Mouse (Mus musculus) spleen, embryonic (tissue): Measurements from ENCODE around the gene Mdfi.
"Not testable (repeated sequence)": the region's sequence is repeated elsewhere in the genome, so short reads cannot be mapped to it uniquely, and the experiment has no call there.

Experiments used
- CTCF ChIA-PET: fragments of 350-600 bp; sonication (Branson Sonifier 250); formaldehyde crosslinking; loops from one replicate; lab custom pipeline; 2022; lab: Charles Lee

The Mdfi gene

DNA sequence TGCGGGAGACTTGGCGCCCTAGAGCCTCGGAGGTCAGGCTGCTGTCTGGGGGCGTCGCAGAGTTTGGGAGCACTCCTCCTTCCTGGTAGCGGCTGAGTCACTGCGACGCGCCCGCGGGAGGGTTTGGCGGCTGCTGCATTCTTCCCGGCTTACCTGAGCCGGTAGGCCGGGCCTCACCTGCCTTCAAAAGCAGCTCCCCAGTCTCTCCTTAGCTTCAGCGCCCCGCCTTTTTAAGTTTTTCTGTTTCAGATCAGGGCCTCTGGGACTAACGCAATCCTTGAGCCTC, at the start of gene Mdfi:
Gene Mdfi (minus strand): TSS at position 210 of the 286 bp plus-strand sequence.
- CTCF ChIA-PET = no interaction called here

DNA sequence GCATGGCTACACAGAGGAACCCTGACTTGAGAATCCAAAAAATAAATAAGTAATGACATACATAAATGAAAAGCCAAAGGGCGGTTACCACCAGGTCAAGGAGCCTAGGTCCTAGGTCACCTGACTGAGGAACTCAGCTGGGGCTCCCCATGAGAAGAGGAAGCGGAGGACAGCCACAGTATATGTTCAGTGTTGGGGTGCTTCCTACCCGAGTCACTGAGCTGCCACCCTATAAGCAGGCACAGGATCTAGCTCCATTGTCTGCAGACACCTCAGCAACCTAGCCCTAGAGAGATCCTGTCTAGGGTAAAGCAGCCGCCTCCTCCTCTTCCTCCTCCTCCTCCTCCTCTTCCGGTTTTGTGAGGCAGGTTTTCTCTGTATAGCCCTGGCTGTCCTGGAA, 48.6 kb upstream of the Mdfi start:
- CTCF ChIA-PET = no interaction called here

DNA sequence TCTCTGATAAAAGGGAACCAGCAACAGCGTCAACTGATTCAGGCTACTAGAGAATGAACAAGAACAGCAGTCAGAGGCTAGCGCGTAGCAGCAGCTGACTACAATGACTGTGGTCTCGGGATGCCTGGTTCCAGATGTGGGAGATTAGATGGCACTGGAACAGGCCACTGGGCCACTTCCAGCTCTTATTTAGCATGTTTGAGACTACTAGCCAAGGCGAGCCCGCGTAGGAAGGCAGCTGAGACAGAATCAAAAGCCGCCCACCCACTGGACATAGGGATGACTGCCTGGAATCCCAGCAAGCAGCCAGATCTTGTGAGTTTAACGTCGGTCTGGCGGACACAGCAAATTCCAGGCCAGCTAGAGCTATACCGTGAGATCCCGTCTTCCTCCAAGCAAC, 46.8 kb upstream of the Mdfi start:
- CTCF ChIA-PET = interaction anchor here (0.6 kb wide), 1 partner anchor 464 kb away, joined by 3 read pairs; no protein-coding TSS in a partner anchor

DNA sequence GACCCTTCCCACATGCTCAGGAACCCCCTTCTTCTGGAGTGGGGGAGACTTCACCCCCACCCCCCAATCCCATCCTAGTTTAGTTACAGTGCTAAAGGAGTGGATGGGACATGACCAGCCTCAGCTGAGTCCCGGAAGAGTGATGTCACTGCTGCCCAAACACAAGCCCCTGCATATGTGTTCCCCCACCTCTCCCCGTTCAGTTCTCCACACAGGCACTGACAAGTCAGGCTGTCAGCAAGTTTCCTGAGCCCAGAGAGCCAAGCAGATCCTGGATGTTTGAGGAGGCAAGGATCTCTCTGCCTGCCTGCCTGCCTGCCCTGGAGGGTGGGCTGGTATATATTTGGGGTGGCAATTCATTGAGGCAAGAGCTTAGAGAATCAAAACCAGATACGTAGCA, 44.7 kb upstream of the Mdfi start:
- CTCF ChIA-PET = interaction anchor here (0.6 kb wide), 2 partner anchors 114 to 140 kb away, joined by 3 read pairs; no protein-coding TSS in a partner anchor

DNA sequence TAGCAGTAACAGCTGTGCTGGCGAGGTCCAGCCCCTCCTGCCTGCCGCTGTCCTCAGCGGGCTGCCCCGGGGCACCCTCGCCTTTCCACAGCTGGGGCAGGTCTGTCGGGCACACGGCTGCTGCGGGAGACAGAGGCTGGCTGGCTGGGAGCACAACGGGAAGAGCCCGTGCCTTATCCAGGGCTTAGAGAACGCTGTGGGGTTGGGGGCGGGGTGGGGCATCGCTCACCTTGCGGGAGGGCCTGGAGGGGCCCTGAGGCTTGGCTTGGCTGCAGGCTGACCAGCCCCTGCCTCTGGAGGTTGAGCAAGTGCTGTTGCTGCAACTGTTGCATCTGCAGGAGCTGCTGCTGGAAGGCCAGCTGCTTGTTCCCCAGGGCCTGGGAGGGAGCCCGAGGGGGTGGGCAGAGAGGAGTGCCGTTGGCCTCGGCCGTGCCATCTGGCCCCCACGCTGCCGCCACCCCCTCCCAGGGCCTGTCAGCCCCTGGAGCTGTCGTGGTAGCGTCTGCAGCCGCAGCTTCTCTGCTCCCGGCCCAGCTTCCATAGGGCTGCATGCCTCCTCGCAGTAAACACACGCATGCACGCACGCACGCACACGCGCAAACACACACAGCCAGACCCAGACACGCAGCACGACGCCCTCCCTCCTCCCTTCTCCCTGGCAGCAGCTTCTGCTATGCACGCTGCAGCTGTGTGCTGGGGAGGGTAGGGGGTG, 44.0 kb upstream of the Mdfi start:
- CTCF ChIA-PET = interaction anchor here (0.6 kb wide), 1 partner anchor 31 kb away, joined by 8 read pairs; no protein-coding TSS in a partner anchor

DNA sequence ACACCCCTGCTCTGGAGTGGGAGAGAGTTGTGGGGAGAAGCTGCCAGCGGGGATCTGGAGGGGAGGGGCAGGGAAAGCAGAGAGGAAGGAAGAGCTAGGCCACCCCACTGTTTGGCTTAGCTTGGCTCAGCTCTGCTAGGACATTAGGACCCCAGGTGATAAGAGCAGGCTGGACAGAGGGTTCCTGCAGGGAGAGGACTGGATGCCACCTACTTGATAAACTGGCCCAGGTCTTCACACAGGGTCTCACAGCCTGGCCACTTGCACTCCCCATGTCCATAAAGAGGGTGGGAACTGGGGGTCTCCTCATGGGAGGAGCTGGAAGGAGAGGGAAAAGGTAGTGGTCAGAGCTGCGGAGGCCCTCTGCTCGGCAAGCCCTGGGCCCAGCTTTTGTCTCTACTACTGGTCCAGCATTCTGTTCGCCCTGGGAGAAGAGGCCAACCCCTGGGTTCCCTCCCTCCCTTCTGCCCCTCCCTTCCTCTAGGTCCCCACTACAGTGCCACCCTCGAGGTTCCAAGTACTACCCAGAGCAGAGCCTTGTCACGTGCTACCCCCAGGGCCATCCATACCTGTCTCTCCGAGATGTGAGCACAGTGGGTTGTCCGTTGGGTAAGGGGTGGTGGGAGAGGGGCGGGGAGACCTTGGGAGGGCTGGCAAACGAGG, 43.4 kb upstream of the Mdfi start:
- CTCF ChIA-PET = interaction anchor here (0.7 kb wide), 1 partner anchor 159 kb away, joined by 5 read pairs; no protein-coding TSS in a partner anchor

DNA sequence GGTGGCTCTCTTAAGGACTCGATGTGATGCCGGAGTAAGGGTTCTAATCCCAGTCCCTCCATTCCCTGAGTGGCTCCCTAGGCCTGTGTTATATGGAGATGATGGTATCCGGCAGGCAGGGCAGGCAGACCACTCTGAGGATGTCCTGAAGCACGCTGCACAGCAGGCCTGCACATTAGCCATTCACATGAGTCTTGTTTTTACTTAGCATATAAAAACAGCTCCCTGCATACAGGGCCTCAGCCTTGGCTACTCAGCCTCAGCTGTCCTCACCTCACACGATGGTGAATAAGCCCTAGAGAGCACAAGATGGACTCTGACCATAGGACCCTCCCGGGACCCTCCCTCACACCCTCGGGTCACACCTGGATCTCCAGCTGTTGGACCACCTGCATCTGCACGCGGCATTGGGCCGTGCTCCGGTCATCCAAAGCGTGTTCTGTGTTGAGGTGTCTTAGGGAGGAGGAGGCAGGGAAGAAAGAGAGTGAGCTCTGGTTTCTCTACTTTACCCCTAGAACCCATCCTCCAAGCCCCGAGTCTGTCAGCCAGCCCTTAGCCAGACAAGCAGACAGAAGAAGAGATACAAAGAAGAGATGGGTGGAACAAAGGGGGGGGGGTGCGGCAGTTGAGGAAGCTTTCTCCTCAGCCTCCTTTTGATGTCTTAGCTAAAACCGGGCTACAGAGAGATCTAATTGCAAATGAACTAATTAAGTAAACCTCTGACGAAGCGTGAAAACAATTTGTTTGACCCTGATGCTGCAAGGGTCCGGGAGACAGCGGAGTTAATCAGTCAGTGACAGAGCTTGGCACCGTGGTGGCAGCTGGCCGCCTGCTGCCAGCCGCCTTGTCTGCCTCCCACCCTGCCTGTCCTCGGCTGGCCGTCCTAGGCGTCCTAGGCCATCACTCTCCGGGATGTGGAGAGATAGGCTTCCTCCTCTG, 42.6 kb upstream of the Mdfi start:
- CTCF ChIA-PET = interaction anchor here (0.7 kb wide), 1 partner anchor 160 kb away, joined by 5 read pairs; no protein-coding TSS in a partner anchor

DNA sequence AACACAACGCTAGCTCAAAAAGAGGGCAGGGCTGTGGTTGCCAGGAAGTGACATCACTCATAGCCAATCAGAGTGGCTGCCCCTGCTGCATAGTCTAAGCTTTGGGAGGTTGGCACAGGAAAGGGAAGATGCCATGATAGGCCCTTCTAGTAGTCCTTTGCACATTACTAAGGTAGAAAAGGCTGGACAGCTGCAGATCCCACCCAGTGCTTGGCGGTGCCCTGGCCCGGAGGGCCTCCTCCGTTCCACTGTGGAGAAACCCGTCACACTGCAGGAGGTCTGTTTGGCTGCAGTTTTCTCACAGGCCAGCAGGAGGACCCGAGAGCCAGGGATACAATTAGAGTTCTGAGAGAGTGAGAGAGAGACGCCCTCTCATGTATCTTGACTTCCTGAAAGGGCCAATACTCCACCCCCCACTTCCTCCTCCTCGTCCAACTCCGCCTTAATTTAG, 38.9 kb upstream of the Mdfi start:
- CTCF ChIA-PET = interaction anchor here (0.8 kb wide), 1 partner anchor 173 kb away, joined by 3 read pairs; no protein-coding TSS in a partner anchor

DNA sequence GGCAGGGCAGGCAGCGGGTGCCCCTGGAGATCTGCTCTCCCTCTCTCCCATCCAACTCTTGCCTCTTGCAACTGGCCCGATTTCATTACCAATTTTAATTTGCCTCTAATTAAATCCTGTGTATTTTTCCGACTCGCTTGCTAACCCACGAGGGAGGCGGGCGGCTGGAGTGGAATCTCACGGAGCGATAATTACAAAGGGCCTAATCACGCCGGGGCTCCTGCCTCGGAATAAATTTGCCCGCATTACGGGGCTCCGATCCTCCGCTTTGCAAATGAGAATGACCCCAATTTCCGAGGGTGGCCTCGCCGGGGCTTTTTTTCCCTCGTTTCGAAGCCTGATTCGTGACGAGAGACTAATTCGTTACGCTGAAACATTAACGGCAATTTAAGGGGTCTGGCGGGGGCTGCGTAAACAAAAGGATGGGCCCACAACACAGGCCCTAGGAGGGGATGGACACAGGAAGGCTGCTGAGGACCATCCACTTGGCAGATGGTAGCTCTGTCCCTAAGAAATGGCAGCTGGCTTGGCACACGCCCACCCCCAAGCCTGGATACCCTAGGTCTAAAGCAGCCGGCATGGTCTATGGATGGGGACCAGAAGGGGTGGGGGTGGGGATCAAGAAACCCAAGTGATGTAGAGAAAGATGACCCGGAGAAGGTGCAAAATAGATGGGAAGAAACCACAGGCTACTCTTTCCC, 38.0 kb upstream of the Mdfi start:
- CTCF ChIA-PET = interaction anchor here (0.5 to 0.8 kb wide), 2 partner anchors 173 to 282 kb away, joined by 3 to 5 read pairs; no protein-coding TSS in a partner anchor

DNA sequence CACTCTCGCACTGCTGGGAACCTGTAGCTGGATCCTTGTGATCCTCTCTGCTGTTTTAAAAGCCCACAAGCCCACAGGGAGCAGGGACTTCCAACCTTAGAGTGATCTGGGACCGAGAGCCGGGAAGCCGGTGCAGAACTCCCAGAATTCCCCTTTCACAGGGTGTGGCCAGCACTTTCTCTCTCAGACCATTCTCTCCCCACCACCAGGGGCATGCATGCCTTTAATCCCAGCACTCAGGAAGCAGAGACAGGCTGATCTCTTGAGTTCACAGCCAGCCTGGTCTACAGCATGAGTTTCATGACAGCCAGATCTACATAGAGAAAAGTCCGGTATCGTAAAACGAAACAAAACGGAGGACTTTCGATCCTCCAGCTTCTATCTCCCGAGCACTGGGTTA, 35.4 kb upstream of the Mdfi start:
- CTCF ChIA-PET = interaction anchor here (0.6 kb wide), 1 partner anchor 65 kb away, joined by 3 read pairs; no protein-coding TSS in a partner anchor

DNA sequence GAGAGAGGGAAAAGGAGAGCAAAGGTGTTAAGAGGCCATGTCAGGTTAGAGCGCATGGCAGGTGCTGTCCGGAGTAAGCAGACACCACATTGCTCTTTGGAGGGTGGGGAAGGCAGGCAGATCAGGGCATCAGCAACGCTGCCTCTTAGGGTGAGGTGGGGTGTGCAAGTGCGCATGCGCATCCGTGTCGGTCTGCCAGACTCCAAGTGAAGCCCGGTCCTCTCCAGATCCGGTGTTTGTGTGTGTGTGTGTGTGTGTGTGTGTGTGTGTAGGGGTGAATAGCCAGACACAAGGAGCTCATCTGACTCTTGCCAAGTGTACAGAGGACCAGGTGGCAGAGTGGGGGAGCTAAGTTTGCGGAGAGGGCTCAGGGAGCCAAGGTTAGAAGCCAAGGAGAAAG, 31.5 kb upstream of the Mdfi start:
- CTCF ChIA-PET = no interaction called here

DNA sequence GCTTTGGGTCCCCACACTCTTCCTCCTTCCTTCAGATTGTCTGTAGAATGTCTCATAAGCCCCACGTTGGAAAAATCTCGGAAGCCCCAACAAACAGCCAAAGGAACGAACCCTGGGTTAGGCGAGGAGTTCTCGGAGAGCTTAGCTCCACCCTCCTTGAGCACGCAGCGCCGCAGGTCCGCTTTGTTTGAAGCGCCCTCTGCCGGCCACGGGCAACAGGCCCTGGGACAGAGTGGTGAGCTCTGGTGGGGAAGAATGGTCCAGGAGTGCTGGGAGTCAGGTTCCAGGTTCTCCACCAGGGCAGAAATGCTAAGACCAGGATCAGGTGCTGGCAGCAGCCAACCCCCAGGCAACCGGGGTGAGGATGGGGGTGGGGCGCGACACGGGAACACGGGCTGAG, 30.0 kb upstream of the Mdfi start:
- CTCF ChIA-PET = interaction anchor here (0.6 kb wide), 1 partner anchor 71 kb away, joined by 3 read pairs; no protein-coding TSS in a partner anchor

DNA sequence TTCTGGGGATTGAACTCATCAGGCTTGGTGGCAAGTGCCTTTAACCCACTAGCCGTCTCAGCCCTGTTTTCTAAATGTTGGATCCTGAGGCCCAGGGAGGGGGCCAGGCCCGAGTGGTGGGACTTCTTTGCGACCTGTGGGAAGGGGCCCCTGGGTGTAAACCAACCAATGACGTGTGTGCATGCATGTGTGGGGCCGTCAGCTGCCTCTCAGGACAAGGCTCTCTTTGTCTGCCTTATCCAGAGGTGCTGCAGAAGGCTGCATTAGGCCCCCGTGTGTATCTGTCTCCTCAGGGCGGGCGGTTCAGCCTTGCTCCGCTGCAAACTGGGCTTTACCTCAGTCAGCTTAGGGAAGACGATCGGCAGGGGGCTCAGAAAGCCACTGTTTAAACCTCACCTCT, 28.9 kb upstream of the Mdfi start:
- CTCF ChIA-PET = no interaction called here

DNA sequence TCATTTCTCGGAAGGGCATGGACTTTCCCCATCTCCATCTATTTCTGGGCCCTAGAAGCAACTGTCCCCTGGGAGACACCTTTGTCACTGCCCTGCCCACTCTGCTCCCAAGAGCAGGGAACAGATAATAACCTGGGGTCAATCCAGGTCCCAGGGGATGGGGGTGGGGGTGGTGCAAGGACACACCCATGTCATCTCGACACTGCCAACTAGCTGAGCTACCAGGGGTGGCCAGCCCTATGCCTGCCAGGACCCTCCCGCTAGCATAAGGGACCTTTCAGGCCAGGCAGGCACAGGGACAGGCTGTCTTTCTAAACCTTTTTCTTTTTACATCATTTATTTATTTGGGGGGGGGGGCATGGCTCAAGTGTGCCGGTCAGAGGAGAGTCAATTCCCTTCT, 28.5 kb upstream of the Mdfi start:
- CTCF ChIA-PET = no interaction called here

DNA sequence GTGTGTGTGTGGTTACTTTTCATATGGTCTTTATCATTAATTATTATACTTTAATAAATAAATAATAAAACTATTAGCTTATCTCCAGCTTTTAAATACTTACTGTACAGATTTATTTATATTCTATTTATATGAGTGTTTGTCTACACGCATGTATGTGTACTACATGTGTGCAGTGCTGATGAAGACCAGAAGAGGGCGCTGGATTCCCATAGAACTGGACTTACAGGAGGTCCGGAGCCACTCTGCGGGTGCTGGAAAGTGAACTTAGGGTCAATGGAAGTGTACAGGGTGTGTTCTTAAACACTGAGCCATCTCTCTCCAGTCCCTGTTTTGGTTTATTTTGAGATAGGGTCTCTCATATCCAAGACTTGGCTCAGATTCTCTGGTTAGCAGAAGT, 21.1 kb upstream of the Mdfi start:
- CTCF ChIA-PET = interaction anchor here (0.6 kb wide), 1 partner anchor 11 kb away, joined by 4 read pairs; no protein-coding TSS in a partner anchor

DNA sequence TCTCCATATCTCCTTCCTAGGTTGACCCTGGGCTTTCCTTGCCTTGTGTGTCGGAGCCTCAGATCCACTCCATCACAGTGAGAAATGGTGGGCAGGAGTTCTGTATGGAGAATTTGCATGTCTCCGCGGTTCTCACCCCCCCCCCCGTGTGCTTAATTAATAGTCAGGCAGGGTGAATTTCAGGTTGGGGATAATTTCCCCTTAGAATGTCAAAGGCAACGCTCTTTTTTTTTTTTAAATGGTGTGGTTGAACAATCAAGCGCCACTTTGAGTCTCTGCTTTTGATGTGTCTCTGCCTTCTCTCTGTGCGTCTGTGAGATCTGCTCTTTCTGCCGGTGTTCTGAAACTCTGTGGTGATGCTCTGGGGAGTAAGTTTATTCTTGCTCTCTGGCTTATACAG, 20.4 kb upstream of the Mdfi start:
- CTCF ChIA-PET = no interaction called here

DNA sequence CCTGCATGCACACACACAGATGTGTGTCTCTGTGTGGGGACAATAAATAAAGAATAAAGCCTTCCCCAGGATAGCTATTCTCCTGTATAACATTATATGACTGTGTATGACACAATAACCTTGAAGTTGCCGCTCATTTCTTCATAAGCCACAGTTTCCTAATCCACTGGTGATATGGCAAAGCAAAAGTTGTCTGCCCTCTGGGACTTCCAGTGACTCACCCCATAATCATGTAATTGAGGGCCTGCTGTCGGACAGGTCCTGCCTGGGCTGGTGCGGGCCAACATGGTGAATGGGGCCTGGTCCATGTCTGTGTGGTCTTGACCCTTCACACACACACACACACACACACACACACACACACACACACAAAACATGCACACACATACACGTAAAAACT, 19.3 kb upstream of the Mdfi start:
- CTCF ChIA-PET = no interaction called here

DNA sequence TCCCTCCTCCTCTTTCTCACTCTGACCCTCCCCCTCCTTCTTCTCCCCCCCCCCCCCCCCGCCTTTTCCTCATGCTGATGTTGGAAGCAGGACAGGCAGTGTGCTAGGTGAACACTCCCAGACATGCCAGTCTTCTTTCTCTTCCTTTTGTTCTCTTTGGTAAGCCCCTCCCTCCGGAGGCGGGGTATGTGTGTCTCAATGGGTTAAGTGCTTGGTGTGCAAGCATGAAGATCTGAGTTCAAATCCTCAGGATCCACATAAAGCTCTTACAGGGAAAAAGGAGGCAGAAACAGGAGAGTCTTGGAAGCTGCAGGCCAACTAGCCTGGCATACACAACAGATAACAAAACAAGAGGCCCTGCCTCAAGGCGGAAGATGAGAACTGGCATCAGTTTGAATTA, 18.8 kb upstream of the Mdfi start:
- CTCF ChIA-PET = no interaction called here

DNA sequence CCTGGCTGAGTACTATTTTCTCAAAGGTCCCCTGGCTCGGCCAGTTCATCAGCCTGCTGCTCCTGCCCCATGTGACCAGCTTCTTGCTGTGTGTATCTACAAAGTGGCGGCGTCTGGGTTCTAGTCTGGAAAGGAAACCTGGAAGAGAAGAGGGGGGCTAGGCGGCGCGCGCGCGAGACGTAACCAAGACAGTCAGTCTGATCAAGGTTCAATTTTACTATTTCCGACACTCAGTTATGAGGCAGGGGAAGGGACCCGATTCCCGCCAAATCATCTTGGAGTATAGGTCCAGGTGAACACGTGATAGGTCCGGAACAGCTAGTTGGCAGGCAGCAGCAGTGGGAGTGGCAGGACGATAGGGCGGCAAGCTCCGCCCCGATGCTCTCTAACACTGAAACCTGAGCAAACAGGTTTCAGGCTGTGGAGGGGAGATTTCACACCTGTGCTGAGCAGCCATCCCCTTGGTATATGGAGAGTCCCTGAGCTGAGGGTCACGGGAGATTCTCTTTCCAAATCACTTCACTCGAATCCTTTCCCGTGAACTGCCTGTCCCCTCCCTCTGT, 17.4 kb upstream of the Mdfi start:
- CTCF ChIA-PET = not testable (repeated sequence)

DNA sequence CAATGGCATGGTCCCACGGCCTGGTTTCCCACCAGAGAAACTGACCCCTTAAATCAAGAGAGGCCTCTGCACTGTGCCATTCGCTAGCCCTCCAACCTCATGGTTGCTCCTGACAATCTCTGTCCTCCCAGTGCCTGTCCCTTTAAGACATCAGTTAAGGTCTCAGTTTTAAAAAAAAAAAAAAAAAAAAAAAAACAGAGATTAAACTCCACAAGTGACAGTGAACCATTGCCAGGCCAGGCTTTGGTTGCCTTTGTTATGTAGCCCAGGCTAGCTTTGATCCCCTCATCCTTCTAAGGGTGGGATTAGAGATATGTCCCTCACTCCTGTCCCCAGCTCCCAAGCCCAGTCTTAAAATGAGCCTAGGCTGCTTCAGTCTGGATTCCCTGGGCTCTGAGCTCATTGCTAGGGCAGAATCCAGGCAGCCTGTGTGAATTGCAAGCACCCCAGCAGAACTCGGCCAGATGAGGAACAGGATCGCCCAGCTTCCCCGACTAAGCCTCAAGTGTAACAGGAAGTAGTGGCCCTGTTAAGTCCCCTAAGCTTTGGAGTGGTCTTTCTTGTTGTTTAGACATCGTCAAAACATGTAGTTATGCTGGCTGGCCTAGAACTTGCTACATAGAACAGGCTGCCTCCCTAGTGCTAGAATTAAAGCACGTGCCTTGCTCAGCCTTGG, 16.3 kb upstream of the Mdfi start:
- CTCF ChIA-PET = interaction anchor here (0.6 kb wide), 1 partner anchor 14 kb away, joined by 3 read pairs; no protein-coding TSS in a partner anchor
